Mouse (Mus musculus): ENCODE data around the gene Psmg3. TPM values are rescaled to one million over a fixed set of nuclear protein-coding genes. Genes with fewer than 3 reads are reported as not detected.

Gene Psmg3
- polyA plus RNA-seq, 1 experiment = 48.1 TPM

GRCm38 (mm10) chr5:139835706-139836105 lies 9.0 kb upstream of the Psmg3 start:
- Histone ChIP-seq H3K4me3 (replicated peaks; ENCODE audit: control insufficient read depth, low read depth, low read length) (no peak overlapping the region), H3K4me1 (ENCODE audit: control insufficient read depth, insufficient read depth, low read length) (no peaks in the 10 kb centered on the region; the same call in 1 of the 2 replicates), H3K27ac (ENCODE audit: control insufficient read depth, insufficient read depth, low read depth, low read length, poor library complexity) (no peak overlapping the region)
- 80% methylated on average over 7 of the region's 7 CpGs for WGBS
- TF ChIP-seq CTCF (IDR thresholded peaks at IDR 0.05; ENCODE audit: control insufficient read depth, insufficient read depth, low read length) (no peak), POLR2A (IDR thresholded peaks at IDR 0.05; ENCODE audit: borderline replicate concordance, control insufficient read depth, low read depth, low read length) (no peak)

DNA sequence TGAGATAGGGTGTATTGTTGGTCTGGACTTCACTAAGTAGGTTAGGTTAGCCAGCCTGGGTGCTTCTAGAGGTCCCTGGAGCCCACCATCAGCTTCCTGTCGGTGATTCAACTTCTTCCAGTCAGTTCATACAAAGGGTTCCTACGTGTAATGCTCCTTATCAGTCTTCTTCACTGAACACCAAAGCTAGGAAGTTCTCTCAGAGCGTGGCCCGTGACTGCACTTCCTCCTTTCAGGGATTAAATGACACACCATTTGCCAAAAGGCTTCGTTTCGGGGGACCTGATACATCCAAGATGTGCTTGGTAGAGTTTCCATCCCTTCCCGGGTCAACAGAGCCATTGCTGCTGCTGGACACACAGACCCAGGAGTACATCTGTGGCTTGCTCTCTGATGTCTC lies 5.4 kb upstream of the Psmg3 start:
- no peak for TF ChIP-seq POLR2A (IDR thresholded peaks at IDR 0.05; ENCODE audit: borderline replicate concordance, control insufficient read depth, low read depth, low read length)
- no peak for TF ChIP-seq CTCF (IDR thresholded peaks at IDR 0.05; ENCODE audit: control insufficient read depth, insufficient read depth, low read length)
- WGBS = 19% methylated on average over 7 of the region's 7 CpGs
- Histone ChIP-seq H3K4me1 (ENCODE audit: control insufficient read depth, insufficient read depth, low read length) (no peaks in the 10 kb centered on the region; the same call in 1 of the 2 replicates), H3K4me3 (replicated peaks; ENCODE audit: control insufficient read depth, low read depth, low read length) (no peak overlapping the region), H3K27ac (ENCODE audit: control insufficient read depth, insufficient read depth, low read depth, low read length, poor library complexity) (no peak overlapping the region)

DNA sequence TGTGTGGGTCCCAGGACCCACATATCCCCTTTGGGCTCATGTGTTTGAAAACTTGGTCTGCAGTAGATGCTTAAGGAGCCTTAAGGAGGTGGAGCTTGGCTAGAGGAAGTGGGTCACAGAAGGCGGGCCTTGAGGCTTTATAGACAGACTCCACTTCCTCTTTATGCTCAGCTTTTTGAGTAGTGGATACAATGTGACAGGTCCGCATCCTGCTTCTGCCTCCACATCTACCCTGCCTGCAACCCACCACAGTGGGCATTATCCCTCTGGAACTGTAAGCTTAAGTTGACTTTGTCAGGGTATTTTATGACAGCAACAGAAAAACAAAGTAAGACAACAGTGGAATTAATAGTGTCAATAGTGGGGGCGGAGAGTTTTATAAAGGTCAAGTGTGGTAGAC lies 4.0 kb upstream of the Psmg3 start:
- Histone ChIP-seq H3K27ac (ENCODE audit: control insufficient read depth, insufficient read depth, low read depth, low read length, poor library complexity) (no peak overlapping the region), H3K4me1 (ENCODE audit: control insufficient read depth, insufficient read depth, low read length) (peaks cover 2% of the 10 kb centered on the region; the same call in 1 of the 2 replicates), H3K4me3 (replicated peaks; ENCODE audit: control insufficient read depth, low read depth, low read length) (peak overlapping the region; percentile 39)
- TF ChIP-seq CTCF (IDR thresholded peaks at IDR 0.05; ENCODE audit: control insufficient read depth, insufficient read depth, low read length) = no peak
- no peak for TF ChIP-seq POLR2A (IDR thresholded peaks at IDR 0.05; ENCODE audit: borderline replicate concordance, control insufficient read depth, low read depth, low read length)
- 28% methylated on average over 3 of the region's 3 CpGs for WGBS

- 76% methylated on average over 13 of the region's 13 CpGs for WGBS
- no peak overlapping the region for H3K27ac ChIP-seq (ENCODE audit: control insufficient read depth, insufficient read depth, low read depth, low read length, poor library complexity)
- TF ChIP-seq POLR2A (IDR thresholded peaks at IDR 0.05; ENCODE audit: borderline replicate concordance, control insufficient read depth, low read depth, low read length) (no peak), CTCF (IDR thresholded peaks at IDR 0.05; ENCODE audit: control insufficient read depth, insufficient read depth, low read length) (no peak)
- H3K4me1 ChIP-seq (ENCODE audit: control insufficient read depth, insufficient read depth, low read length) = peaks cover 2% of the 10 kb centered on the region; the same call in 1 of the 2 replicates
- H3K4me3 ChIP-seq (replicated peaks; ENCODE audit: control insufficient read depth, low read depth, low read length) = no peak overlapping the region
Observed at GRCm38 (mm10) chr5:139829384-139829783, 2.7 kb upstream of the Psmg3 start.

DNA sequence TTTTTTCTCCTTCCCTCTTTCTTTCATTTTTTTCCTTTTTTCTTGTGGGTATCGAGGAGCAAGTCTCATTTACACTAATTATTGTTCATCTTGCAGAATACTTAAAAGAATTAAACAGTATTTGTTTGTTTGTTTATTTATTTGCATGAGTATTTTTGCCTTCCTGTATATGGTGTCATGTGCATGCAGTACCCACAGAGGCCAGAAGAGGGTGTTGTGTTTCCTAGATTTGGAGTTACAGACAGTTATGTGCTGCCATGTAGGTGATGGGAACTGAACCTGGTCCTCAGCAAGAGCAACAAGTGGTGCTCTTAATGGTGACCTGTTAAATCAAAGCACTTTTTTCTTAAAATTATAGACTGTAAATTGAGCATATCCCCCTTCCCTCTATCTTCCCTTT lies 908 bp upstream of the Psmg3 start:
- no peak overlapping the region for H3K4me3 ChIP-seq (replicated peaks; ENCODE audit: control insufficient read depth, low read depth, low read length)
- no peak for TF ChIP-seq CTCF (IDR thresholded peaks at IDR 0.05; ENCODE audit: control insufficient read depth, insufficient read depth, low read length)
- no peak for TF ChIP-seq POLR2A (IDR thresholded peaks at IDR 0.05; ENCODE audit: borderline replicate concordance, control insufficient read depth, low read depth, low read length)
- 86% methylated on average over 1 of the region's 1 CpGs for WGBS
- no peak overlapping the region for H3K27ac ChIP-seq (ENCODE audit: control insufficient read depth, insufficient read depth, low read depth, low read length, poor library complexity)
- H3K4me1 ChIP-seq (ENCODE audit: control insufficient read depth, insufficient read depth, low read length) = peaks cover 2% of the 10 kb centered on the region; the same call in 1 of the 2 replicates

DNA sequence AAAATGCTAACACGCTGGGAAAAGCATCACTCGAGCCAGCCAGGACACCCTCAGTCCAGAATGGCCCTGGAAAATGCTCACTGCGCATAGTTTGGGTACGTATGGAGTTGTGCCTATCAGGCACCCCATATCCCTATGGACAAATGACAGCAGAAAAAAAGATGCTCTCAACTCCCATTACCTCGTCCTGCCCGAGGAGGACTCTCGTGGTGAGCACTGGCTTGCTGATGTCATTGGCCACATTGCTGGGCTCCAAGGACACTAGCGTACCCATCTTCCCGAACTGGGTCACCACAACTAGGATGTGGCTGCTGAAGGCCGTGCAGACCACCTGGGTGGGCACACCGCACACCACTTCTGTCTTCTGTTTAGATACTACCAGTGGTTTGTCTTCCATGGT lies 738 bp downstream of the Psmg3 start:
- 44% methylated on average over 11 of the region's 11 CpGs for WGBS
- Histone ChIP-seq H3K27ac (ENCODE audit: control insufficient read depth, insufficient read depth, low read depth, low read length, poor library complexity) (no peak overlapping the region), H3K4me3 (replicated peaks; ENCODE audit: control insufficient read depth, low read depth, low read length) (peak overlapping the region; percentile 98), H3K4me1 (ENCODE audit: control insufficient read depth, insufficient read depth, low read length) (peaks cover 2% of the 10 kb centered on the region; the same call in 1 of the 2 replicates)
- no peak for TF ChIP-seq POLR2A (IDR thresholded peaks at IDR 0.05; ENCODE audit: borderline replicate concordance, control insufficient read depth, low read depth, low read length)
- TF ChIP-seq CTCF (IDR thresholded peaks at IDR 0.05; ENCODE audit: control insufficient read depth, insufficient read depth, low read length) = no peak

- WGBS = 93% methylated on average over 10 of the region's 10 CpGs
- Histone ChIP-seq H3K4me1 (ENCODE audit: control insufficient read depth, insufficient read depth, low read length) (peaks cover 2% of the 10 kb centered on the region; the same call in 1 of the 2 replicates), H3K4me3 (replicated peaks; ENCODE audit: control insufficient read depth, low read depth, low read length) (no peak overlapping the region), H3K27ac (ENCODE audit: control insufficient read depth, insufficient read depth, low read depth, low read length, poor library complexity) (no peak overlapping the region)
- TF ChIP-seq POLR2A (IDR thresholded peaks at IDR 0.05; ENCODE audit: borderline replicate concordance, control insufficient read depth, low read depth, low read length) (no peak), CTCF (IDR thresholded peaks at IDR 0.05; ENCODE audit: control insufficient read depth, insufficient read depth, low read length) (no peak)
Observed at GRCm38 (mm10) chr5:139824531-139824930, 2.2 kb downstream of the Psmg3 start.

DNA sequence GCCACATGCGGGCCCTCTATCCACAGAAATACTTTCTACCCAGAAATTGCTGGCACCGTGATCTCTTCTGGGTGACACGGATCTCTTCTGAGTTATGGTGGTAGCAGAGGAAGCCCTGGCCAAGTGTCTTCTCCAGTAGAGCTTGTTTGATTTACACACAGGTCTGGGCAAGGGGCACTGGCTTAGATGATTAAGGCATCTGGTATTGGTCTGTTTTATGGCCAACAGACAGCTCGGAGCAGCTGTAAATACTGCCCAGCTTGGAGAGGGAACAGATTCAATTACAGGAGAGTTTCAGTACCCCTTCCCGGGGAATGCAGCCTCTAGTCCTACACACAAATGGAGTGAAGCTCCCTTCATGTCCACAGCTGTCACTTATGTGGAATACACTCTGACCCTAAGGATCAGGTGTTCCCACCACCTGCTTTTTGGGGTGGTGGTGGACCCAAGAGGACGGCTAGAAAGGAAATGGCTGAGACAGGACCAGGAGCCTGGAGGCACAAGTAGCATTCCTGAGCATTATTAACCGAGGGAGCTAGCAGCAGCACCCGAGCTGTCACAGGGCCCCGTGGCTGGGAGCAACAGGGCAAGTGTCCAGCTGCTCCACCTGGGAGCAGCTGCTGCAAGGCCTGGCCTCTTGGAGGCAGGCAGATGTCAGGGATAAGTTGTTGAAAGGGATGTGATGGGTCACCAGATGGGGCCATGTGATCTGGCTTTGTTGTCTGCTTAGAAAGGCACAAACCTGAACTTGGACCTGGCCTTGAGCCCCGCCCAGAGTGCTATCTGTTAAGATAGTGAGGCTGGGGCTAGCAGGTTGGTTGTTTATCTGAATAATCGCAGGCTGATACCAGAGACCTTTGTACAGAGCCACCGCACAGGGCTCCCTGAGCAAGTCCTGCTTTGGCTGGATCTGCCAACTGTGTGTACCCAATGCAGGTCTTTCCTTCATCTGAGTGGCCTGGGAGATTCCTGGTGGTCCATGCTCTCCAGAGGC lies 4.9 kb downstream of the Psmg3 start:
- peaks cover 2% of the 10 kb centered on the region; the same call in 1 of the 2 replicates for H3K4me1 ChIP-seq (ENCODE audit: control insufficient read depth, insufficient read depth, low read length)
- WGBS = 79% methylated on average over 12 of the region's 12 CpGs
- TF ChIP-seq CTCF (IDR thresholded peaks at IDR 0.05; ENCODE audit: control insufficient read depth, insufficient read depth, low read length) = no peak
- no peak for TF ChIP-seq POLR2A (IDR thresholded peaks at IDR 0.05; ENCODE audit: borderline replicate concordance, control insufficient read depth, low read depth, low read length)
- no peak overlapping the region for H3K4me3 ChIP-seq (replicated peaks; ENCODE audit: control insufficient read depth, low read depth, low read length)
- no peak overlapping the region for H3K27ac ChIP-seq (ENCODE audit: control insufficient read depth, insufficient read depth, low read depth, low read length, poor library complexity)
